Mouse (Mus musculus) MEL (cell line): ENCODE data around the gene Ppargc1a. TPM values are rescaled to one million over a fixed set of nuclear protein-coding genes. Genes with fewer than 3 reads are reported as not detected.

Experiments
- DNase-seq: peaks from one replicate; pipeline ENCODE4 v3.0.0; 2011; ENCODE audit warnings: low read depth, low spot score
- H3K27ac ChIP-seq: 2 replicates; pipeline ENCODE4 v1.5.1; 2012; ENCODE audit warnings: low read depth, mild to moderate bottlenecking, control low read depth, low read length, moderate library complexity; ENCODE audit not compliant: control insufficient read depth
- H3K27me3 ChIP-seq, 2 experiments: fragments of 150-350 bp in 1 of 2; sonication (generic) in 1 of 2; 2 replicates each; pipeline ENCODE4 v1.6.1; 2012; ENCODE audit warnings: low read length in 2 of 2, mild to moderate bottlenecking in 2 of 2, improper control_type of control experiment in 1 of 2, moderate library complexity in 1 of 2; ENCODE audit not compliant: insufficient read depth in 2 of 2, control insufficient read depth in 1 of 2
- H3K36me3 ChIP-seq, 2 experiments: 2 replicates each; pipeline ENCODE4 v1.6.1; 2012 to 2014; ENCODE audit warnings: low read length in 2 of 2, improper control_type of control experiment in 1 of 2, inconsistent platforms in 1 of 2, mild to moderate bottlenecking in 1 of 2; ENCODE audit not compliant: insufficient read depth in 2 of 2, control insufficient read depth in 1 of 2
- H3K4me1 ChIP-seq, 2 experiments: fragments of 150-350 bp in 1 of 2; sonication (generic) in 1 of 2; 2 replicates each; pipeline ENCODE4 v1.6.1; 2012; ENCODE audit warnings: low read length in 2 of 2, improper control_type of control experiment in 1 of 2, mild to moderate bottlenecking in 1 of 2; ENCODE audit not compliant: insufficient read depth in 2 of 2, control insufficient read depth in 1 of 2
- H3K4me3 ChIP-seq, 2 experiments: fragments of 150-350 bp in 1 of 2; sonication (generic) in 1 of 2; 2 replicates each; pipeline ENCODE4 v1.5.1; 2012; ENCODE audit warnings: low read depth in 2 of 2, low read length in 2 of 2, mild to moderate bottlenecking in 2 of 2, moderate library complexity in 2 of 2, control low read depth in 1 of 2, improper control_type of control experiment in 1 of 2; ENCODE audit not compliant: control insufficient read depth in 1 of 2, insufficient read depth in 1 of 2
- H3K79me2 ChIP-seq: 2 replicates; pipeline ENCODE4 v1.6.1; 2012; ENCODE audit warnings: mild to moderate bottlenecking, low read length, moderate library complexity; ENCODE audit not compliant: control insufficient read depth, poor library complexity, insufficient read depth
- H3K9ac ChIP-seq: 2 replicates; pipeline ENCODE4 v1.6.1; 2012; ENCODE audit warnings: low read depth, mild to moderate bottlenecking, control low read depth, low read length, moderate library complexity; ENCODE audit not compliant: control insufficient read depth, poor library complexity, severe bottlenecking
- H3K9me3 ChIP-seq: fragments of 150-350 bp; sonication (generic); replicated peaks from 2 replicates; pipeline ENCODE4 v1.6.1; 2012; ENCODE audit warnings: mild to moderate bottlenecking, low read length, improper control_type of control experiment, moderate library complexity; ENCODE audit not compliant: insufficient read depth
- BHLHE40 ChIP-seq: IDR thresholded peaks from 2 replicates; pipeline ENCODE4 v1.6.1; 2012; ENCODE audit warnings: low read depth, mild to moderate bottlenecking, inconsistent platforms, low read length, improper control_type of control experiment, borderline replicate concordance
- E2F4 ChIP-seq: IDR thresholded peaks from 2 replicates; pipeline ENCODE4 v1.6.1; 2011; ENCODE audit warnings: low read depth, low read length, improper control_type of control experiment, borderline replicate concordance
- GABPA ChIP-seq: IDR thresholded peaks from 2 replicates; pipeline ENCODE4 v1.6.1; 2012; ENCODE audit warnings: low read depth, mild to moderate bottlenecking, inconsistent platforms, low read length, improper control_type of control experiment, moderate library complexity
- GATA1 ChIP-seq: IDR thresholded peaks from 2 replicates; pipeline ENCODE4 v1.6.1; 2011; ENCODE audit warnings: low read depth, low read length, improper control_type of control experiment
- JUND ChIP-seq: IDR thresholded peaks from 2 replicates; pipeline ENCODE4 v1.6.1; 2011; ENCODE audit warnings: low read depth, mild to moderate bottlenecking, improper control_type of control experiment, low read length
- MAFK ChIP-seq: IDR thresholded peaks from 2 replicates; pipeline ENCODE4 v1.6.1; 2011; ENCODE audit warnings: low read depth, mild to moderate bottlenecking, low read length, improper control_type of control experiment, borderline replicate concordance
- MAZ ChIP-seq: IDR thresholded peaks from 2 replicates; pipeline ENCODE4 v1.6.1; 2012; ENCODE audit warnings: low read depth, mild to moderate bottlenecking, inconsistent platforms, low read length, improper control_type of control experiment
- MEF2A ChIP-seq: IDR thresholded peaks from 2 replicates; pipeline ENCODE4 v1.6.1; 2014; ENCODE audit warnings: low read depth, mild to moderate bottlenecking, inconsistent platforms, low read length, improper control_type of control experiment; ENCODE audit not compliant: poor library complexity, insufficient replicate concordance, severe bottlenecking; ENCODE audit errors: extremely low read depth
- MYB ChIP-seq: IDR thresholded peaks from 2 replicates; pipeline ENCODE4 v1.6.1; 2011; ENCODE audit warnings: mild to moderate bottlenecking, low read depth, low read length, improper control_type of control experiment
- MYC ChIP-seq: IDR thresholded peaks from 2 replicates; pipeline ENCODE4 v1.6.1; 2011; ENCODE audit warnings: low read depth, mild to moderate bottlenecking, low read length, improper control_type of control experiment, moderate library complexity
- RAD21 ChIP-seq: IDR thresholded peaks from 2 replicates; pipeline ENCODE4 v1.6.1; 2011; ENCODE audit warnings: mild to moderate bottlenecking, low read depth, low read length, improper control_type of control experiment
- SIN3A ChIP-seq: IDR thresholded peaks from 2 replicates; pipeline ENCODE4 v1.6.1; 2012; ENCODE audit warnings: low read length, improper control_type of control experiment, inconsistent platforms
- SMC3 ChIP-seq: IDR thresholded peaks from 2 replicates; pipeline ENCODE4 v1.6.1; 2011; ENCODE audit warnings: low read depth, low read length, improper control_type of control experiment
- TBP ChIP-seq: IDR thresholded peaks from 2 replicates; pipeline ENCODE4 v1.8.0; 2011; ENCODE audit warnings: low read depth, low read length, improper control_type of control experiment
- ZKSCAN1 ChIP-seq: IDR thresholded peaks from 2 replicates; pipeline ENCODE4 v1.6.1; 2012; ENCODE audit warnings: low read depth, mild to moderate bottlenecking, inconsistent platforms, low read length, improper control_type of control experiment, moderate library complexity
- polyA plus RNA-seq, 2 experiments: library from polyadenylated mRNA; stranded (reverse) in 1 of 2; unstranded in 1 of 2; fragments of >175 nt in 1 of 2; fragments of >200 nt in 1 of 2; gene quantifications; 2 replicates each; pipeline versions ENCODE4 v1.2.1 to v1.2.4; 2012; ENCODE audit warnings: low replicate concordance in 2 of 2, low read depth in 1 of 2; ENCODE audit not compliant: insufficient read length in 2 of 2, insufficient read depth in 1 of 2, missing spikeins in 1 of 2
- total RNA-seq: library from RNA; depleted of rRNA; stranded (reverse); fragments of 300-350 nt; gene quantifications from 2 replicates; pipeline ENCODE4 v1.2.3, GENCODE M21; 2012

The Ppargc1a gene
- total and polyA plus RNA-seq, 3 experiments, result 0.04 to 0.06 TPM; not detected in 1

DNA sequence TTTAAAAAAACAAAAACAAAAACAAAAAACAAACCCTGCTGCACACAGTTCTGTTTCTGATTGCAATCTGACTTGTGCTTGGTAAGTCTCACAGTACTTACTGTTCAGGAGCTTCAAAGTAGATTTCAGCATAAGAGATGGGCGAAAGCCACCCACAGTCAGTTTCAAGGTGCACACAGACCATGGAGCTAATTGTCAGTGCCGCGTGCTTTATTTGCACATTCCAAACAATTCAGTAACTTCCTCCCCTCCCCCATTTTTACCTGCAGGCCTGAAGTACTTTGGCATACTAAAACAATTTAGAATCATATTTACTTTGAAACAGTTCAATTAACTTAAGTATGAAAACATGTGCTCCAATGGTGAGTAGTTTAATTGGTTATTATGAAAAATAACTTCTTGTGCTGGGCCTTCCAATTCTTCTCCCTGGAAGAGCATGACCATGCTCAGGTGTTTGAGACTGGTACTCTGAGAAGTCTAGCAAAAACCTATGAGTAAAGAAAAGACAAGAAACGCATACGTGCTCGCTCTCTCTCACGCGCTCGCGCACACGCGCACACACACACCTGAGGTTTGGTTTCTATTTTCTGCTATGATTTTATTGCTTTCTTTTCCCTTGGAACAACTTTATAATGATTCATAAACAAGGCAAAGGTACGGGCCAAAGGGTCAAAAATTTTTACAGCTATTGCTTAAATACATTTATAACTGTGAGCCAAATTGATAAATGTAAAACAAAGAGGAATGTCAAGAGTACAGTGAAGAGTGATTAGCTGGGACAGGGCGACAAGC, 121.0 kb downstream of the Ppargc1a start:
- no peaks in the 10 kb centered on the region for H3K4me1 ChIP-seq
- no peak overlapping the region for H3K9ac ChIP-seq
- H3K4me3 ChIP-seq, result no peak overlapping the region
- DNase-seq, result no peak
- no peak overlapping the region for H3K27ac ChIP-seq
- H3K79me2 ChIP-seq, result no peaks in the 10 kb centered on the region
- H3K27me3 ChIP-seq, result no peaks in the 10 kb centered on the region; a peak in 1 of 4 replicates
- H3K9me3 ChIP-seq, result no peaks in the 10 kb centered on the region
- TF ChIP-seq SIN3A, result no peak
- no peak for TF ChIP-seq MYB
- TF ChIP-seq SMC3, result no peak
- no peak for TF ChIP-seq ZKSCAN1
- TF ChIP-seq E2F4, result no peak
- TF ChIP-seq MEF2A, result no peak
- no peak for TF ChIP-seq GATA1
- TF ChIP-seq JUND, result no peak
- TF ChIP-seq TBP, result no peak
- no peak for TF ChIP-seq MAFK
- TF ChIP-seq GABPA, result no peak
- TF ChIP-seq MYC, result no peak
- no peak for TF ChIP-seq RAD21
- TF ChIP-seq, all 39 proteins: peak for 0
- no peaks in the 10 kb centered on the region for H3K36me3 ChIP-seq

DNA sequence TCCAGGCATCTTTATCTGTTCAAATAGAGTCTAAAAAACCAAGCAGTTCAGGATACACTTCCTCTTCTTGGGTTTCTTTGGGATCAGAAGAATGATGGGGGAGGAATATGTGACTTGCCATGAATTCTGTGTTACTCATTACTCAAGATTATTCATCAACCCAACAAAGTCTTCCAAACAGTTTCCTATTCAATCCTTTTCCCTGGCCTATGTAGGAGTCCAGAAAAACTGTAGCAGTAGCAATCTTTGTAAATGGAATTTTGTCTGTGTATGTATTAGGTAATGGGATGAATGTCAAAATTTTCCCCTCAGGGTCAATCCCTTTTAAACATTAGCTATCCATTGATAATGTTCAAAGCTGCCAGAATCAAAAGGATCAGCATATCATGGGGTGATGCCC, 121.8 kb downstream of the Ppargc1a start:
- Histone ChIP-seq H3K4me1 (no peaks in the 10 kb centered on the region), H3K27me3 (no peaks in the 10 kb centered on the region; a peak in 1 of 4 replicates), H3K9me3 (no peaks in the 10 kb centered on the region), H3K9ac (no peak overlapping the region), H3K36me3 (no peaks in the 10 kb centered on the region), H3K79me2 (no peaks in the 10 kb centered on the region), H3K4me3 (no peak overlapping the region), H3K27ac (no peak overlapping the region)
- no peak for TF ChIP-seq GABPA
- TF ChIP-seq RAD21, result no peak
- no peak for TF ChIP-seq BHLHE40
- no peak for DNase-seq

DNA sequence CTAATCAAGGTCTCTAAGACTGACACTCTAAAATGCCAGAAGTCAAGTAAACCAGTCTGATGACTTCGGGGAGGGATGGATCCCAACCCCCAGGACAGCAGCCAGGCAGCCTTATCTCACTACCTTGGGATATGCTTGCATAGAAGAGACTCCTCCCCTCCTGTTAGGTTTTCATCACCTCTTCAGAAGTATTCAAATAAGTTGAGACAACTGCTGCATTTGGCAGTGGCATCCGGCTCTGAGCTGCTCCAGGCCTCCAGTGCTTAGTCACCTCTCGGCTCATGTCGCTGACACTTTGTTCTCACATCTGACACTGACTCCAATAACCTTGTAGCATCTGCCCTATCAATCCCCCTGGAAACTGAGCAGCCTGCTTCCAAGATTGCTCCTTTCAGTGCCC, 127.8 kb downstream of the Ppargc1a start:
- H3K9ac ChIP-seq, result no peak overlapping the region
- H3K36me3 ChIP-seq, result no peaks in the 10 kb centered on the region
- no peak for DNase-seq
- no peaks in the 10 kb centered on the region for H3K9me3 ChIP-seq
- no peaks in the 10 kb centered on the region for H3K79me2 ChIP-seq
- H3K27ac ChIP-seq, result no peak overlapping the region
- no peak overlapping the region for H3K4me3 ChIP-seq
- no peak for TF ChIP-seq MAZ
- no peaks in the 10 kb centered on the region for H3K27me3 ChIP-seq
- no peaks in the 10 kb centered on the region for H3K4me1 ChIP-seq
